Mouse (Mus musculus): Measurements from ENCODE around the gene Zfp790.
A peak's percentile ranks its signal among the peaks of the same experiment; 100 is the strongest.
"Not testable (repeated sequence)": the region's sequence is repeated elsewhere in the genome, so short reads cannot be mapped to it uniquely, and the experiment has no call there.

Zfp790 gene

GRCm38 (mm10) chr7:29842105-29842504 is 26.2 kb downstream of the Zfp790 start:
- no peak for DNase-seq (ENCODE audit: low spot score)

GRCm38 (mm10) chr7:29844616-29845015 is 28.7 kb downstream of the Zfp790 start:
- no peak for DNase-seq (ENCODE audit: low spot score)

- no peak for DNase-seq (ENCODE audit: low spot score)
Measured at GRCm38 (mm10) chr7:29852831-29853218, 36.9 kb downstream of the Zfp790 start.

GRCm38 (mm10) chr7:29853219-29853842 is 37.4 kb downstream of the Zfp790 start, which contains the start of gene Zfp940:
Zfp940 (minus strand) TSS chr7:29853669.
- DNase-seq (ENCODE audit: low spot score): peak; percentile 33

- peak; percentile 88 for DNase-seq (ENCODE audit: low spot score)
Measured at GRCm38 (mm10) chr7:29859532-29860517, 43.9 kb downstream of the Zfp790 start, which contains the start of gene Zfp420. Zfp420 (plus strand) TSS chr7:29859979.

- DNase-seq (ENCODE audit: low spot score): no peak
Measured at GRCm38 (mm10) chr7:29861660-29862059, 45.7 kb downstream of the Zfp790 start.

GRCm38 (mm10) chr7:29874256-29874655 is 58.3 kb downstream of the Zfp790 start:
- no peak for DNase-seq (ENCODE audit: low spot score)

GRCm38 (mm10) chr7:29877561-29877960 is 61.6 kb downstream of the Zfp790 start:
- not testable (repeated sequence) for DNase-seq (ENCODE audit: low spot score)

GRCm38 (mm10) chr7:29880056-29880455 is 64.1 kb downstream of the Zfp790 start:
- no peak for DNase-seq (ENCODE audit: low spot score)
